23 mouse cellular contexts compared by ENCODE assay signal in the genomic region with DNA sequence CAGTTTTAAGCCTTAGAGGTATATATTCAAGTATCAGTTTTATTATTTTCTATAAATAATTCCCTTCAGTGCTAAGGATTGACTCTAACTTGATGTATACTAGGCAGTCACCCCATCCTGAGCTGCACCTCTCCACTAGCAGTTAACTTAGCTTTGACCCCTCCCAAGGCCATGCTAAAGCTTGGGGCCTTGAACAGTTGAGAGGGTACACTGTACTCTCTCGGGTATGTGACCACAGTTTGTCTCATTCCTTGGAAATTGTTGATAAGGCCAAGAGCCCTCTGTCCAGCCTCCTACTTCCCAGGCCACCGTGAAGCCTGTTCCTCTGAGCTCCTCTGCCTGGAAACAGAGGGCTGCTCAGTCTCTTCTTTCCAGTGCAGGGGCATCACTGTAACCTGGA.
A peak's percentile ranks its signal among the peaks of the same experiment; 100 is the strongest.
DNase-seq lines count a peak whose midpoint lies in the region; ATAC-seq and TF ChIP-seq lines count a peak whose summit lies in the region.
"Had no signal": no experiment of that assay in that cellular context is flagged by ENCODE, and none has a peak within 500 bp of the region (broad histone marks: within the 10 kb centered on the region; RNA-seq: fewer than 3 reads in every experiment).

No protein-coding gene starts in this region.

- no peak for TF ChIP-seq POLR2A in heart, adult 2 months (IDR thresholded peaks at IDR 0.05; ENCODE audit: insufficient read depth, low read depth, low read length)

- H3K9ac ChIP-seq in heart, adult 2 months (ENCODE audit: low read depth, low read length), result no peak overlapping the region
- no peak overlapping the region for H3K9ac ChIP-seq in heart, embryonic 13.5 days
- H3K9ac ChIP-seq in heart, embryonic 16.5 days (ENCODE audit: low read length), result no peak overlapping the region
- H3K9ac ChIP-seq: forebrain, embryonic 13.5 days; hindbrain, embryonic 12.5 days; hindbrain, embryonic 15.5 days had no signal

- peak; percentile 48 for DNase-seq in heart, embryonic 10.5 days (ENCODE audit: low spot score)
- DNase-seq in heart, adult 2 months, result no peak
- DNase-seq in heart, adult 18-20 months, result no peak
- no peak for DNase-seq in heart, postnatal 4 days
- DNase-seq: adrenal gland, postnatal 10 days; adrenal gland, postnatal 36 days; B cell, adult 2 months; cerebellum, adult 18-20 months; cerebellum, adult 9-10 months; cerebellum, postnatal 14 days; gastrocnemius, postnatal 10 days; gastrocnemius, postnatal 36 days; kidney, adult 2 months had no signal

- peaks cover 45% of the 10 kb centered on the region for H3K4me1 ChIP-seq in heart, embryonic 10.5 days
- H3K4me1 ChIP-seq in heart, adult 2 months (ENCODE audit: control insufficient read depth, insufficient read depth, low read length), result peaks cover 2% of the 10 kb centered on the region
- H3K4me1 ChIP-seq in heart, embryonic 13.5 days, result peaks cover 48% of the 10 kb centered on the region
- H3K4me1 ChIP-seq in heart, embryonic 16.5 days (ENCODE audit: control insufficient read depth, insufficient read depth, low read length), result peaks cover 29% of the 10 kb centered on the region
- H3K4me1 ChIP-seq: hindbrain, embryonic 12.5 days; hindbrain, embryonic 15.5 days had no signal

- WGBS in heart, embryonic 10.5 days, result 13% methylated on average over 2 of the region's 2 CpGs
- 49% methylated on average over 2 of the region's 2 CpGs for WGBS in heart, adult 2 months
- 16% methylated on average over 2 of the region's 2 CpGs for WGBS in heart, embryonic 13.5 days
- 30% methylated on average over 2 of the region's 2 CpGs for WGBS in heart, embryonic 16.5 days

- no peak for ATAC-seq in heart, embryonic 13.5 days (ENCODE audit: extremely low read depth, insufficient number of reproducible peaks, low FRiP score, low TSS enrichment)
- no peak; the same call in 1 of the 2 replicates for ATAC-seq in heart, embryonic 16.5 days (replicated peaks; ENCODE audit: extremely low read depth, insufficient read depth, low FRiP score)
- ATAC-seq: forebrain, embryonic 13.5 days; forebrain, embryonic 16.5 days; Patski had no signal

- H3K79me2 ChIP-seq in heart, adult 2 months (replicated peaks; ENCODE audit: control insufficient read depth, insufficient read depth, low read length), result no peaks in the 10 kb centered on the region

- H3K36me3 ChIP-seq in heart, embryonic 10.5 days, result peaks cover 15% of the 10 kb centered on the region
- no peaks in the 10 kb centered on the region for H3K36me3 ChIP-seq in heart, adult 2 months (ENCODE audit: control insufficient read depth, insufficient read depth, low read length)
- peaks cover 20% of the 10 kb centered on the region for H3K36me3 ChIP-seq in heart, embryonic 13.5 days
- H3K36me3 ChIP-seq in heart, embryonic 16.5 days (ENCODE audit: control insufficient read depth, insufficient read depth), result peaks cover 4% of the 10 kb centered on the region; the same call in 1 of the 2 replicates
- H3K36me3 ChIP-seq: hindbrain, embryonic 15.5 days had no signal

- no peaks in the 10 kb centered on the region for H3K27me3 ChIP-seq in heart, embryonic 10.5 days (ENCODE audit: insufficient read depth, poor library complexity, severe bottlenecking)
- H3K27me3 ChIP-seq in heart, adult 2 months (ENCODE audit: control insufficient read depth, insufficient read depth, low read length), result no peaks in the 10 kb centered on the region
- no peaks in the 10 kb centered on the region for H3K27me3 ChIP-seq in heart, embryonic 13.5 days (replicated peaks)
- H3K27me3 ChIP-seq in heart, embryonic 16.5 days (ENCODE audit: control insufficient read depth, insufficient read depth, low read length), result no peaks in the 10 kb centered on the region
- H3K27me3 ChIP-seq: CH12.LX; forebrain, embryonic 13.5 days; hindbrain, embryonic 12.5 days; hindbrain, embryonic 15.5 days; Patski had no signal

- no peak overlapping the region for H3K4me2 ChIP-seq in heart, embryonic 13.5 days
- no peak overlapping the region for H3K4me2 ChIP-seq in heart, embryonic 16.5 days (ENCODE audit: low read depth, low read length)
- H3K4me2 ChIP-seq: forebrain, embryonic 13.5 days; hindbrain, embryonic 12.5 days; hindbrain, embryonic 15.5 days had no signal

- no peaks in the 10 kb centered on the region for H3K9me3 ChIP-seq in heart, embryonic 10.5 days
- no peaks in the 10 kb centered on the region for H3K9me3 ChIP-seq in heart, embryonic 13.5 days
- no peaks in the 10 kb centered on the region for H3K9me3 ChIP-seq in heart, embryonic 16.5 days (replicated peaks; ENCODE audit: control insufficient read depth, low read length)
- H3K9me3 ChIP-seq: forebrain, embryonic 10.5 days; forebrain, embryonic 13.5 days; G1E; hindbrain, embryonic 12.5 days; hindbrain, embryonic 15.5 days had no signal

- H3K4me3 ChIP-seq in heart, embryonic 10.5 days, result no peak overlapping the region
- H3K4me3 ChIP-seq in heart, adult 2 months, result no peak overlapping the region
- no peak overlapping the region for H3K4me3 ChIP-seq in heart, embryonic 13.5 days
- no peak overlapping the region for H3K4me3 ChIP-seq in heart, embryonic 16.5 days (ENCODE audit: low read length)
- H3K4me3 ChIP-seq: forebrain, embryonic 10.5 days; forebrain, embryonic 13.5 days; hindbrain, embryonic 12.5 days; hindbrain, embryonic 15.5 days had no signal

- TF ChIP-seq CTCF in heart, adult 2 months (IDR thresholded peaks at IDR 0.05), result no peak

- peak overlapping the region; percentile 67 for H3K27ac ChIP-seq in heart, embryonic 10.5 days
- H3K27ac ChIP-seq in heart, adult 2 months, result no peak overlapping the region
- H3K27ac ChIP-seq in heart, embryonic 13.5 days (replicated peaks), result peak overlapping the region; percentile 61
- H3K27ac ChIP-seq in heart, embryonic 16.5 days (ENCODE audit: low read length), result peak overlapping the region; percentile 24; the same call in 1 of the 2 replicates
- H3K27ac ChIP-seq: forebrain, embryonic 10.5 days; forebrain, embryonic 13.5 days; hindbrain, embryonic 12.5 days; hindbrain, embryonic 15.5 days had no signal

- TF ChIP-seq EP300 in heart, adult 2 months (IDR thresholded peaks at IDR 0.05; ENCODE audit: insufficient read depth, low read depth, low read length), result no peak

- intact Hi-C loops in heart, adult 2 months (cut with DNase I), result no loop called here
